Mouse (Mus musculus) adrenal gland, postnatal 4 days (tissue): Measurements from ENCODE around the gene Grid1. TPM values are rescaled to one million over a fixed set of nuclear protein-coding genes. Genes with fewer than 3 reads are reported as not detected.

ENCODE experiments used
- DNase-seq, 2 experiments: peaks; one replicate each; pipeline ENCODE4 v3.0.0; 2021 to 2022; ENCODE audit warnings: low spot score in 2 of 2, mixed read lengths in 2 of 2
- long read RNA-seq, 2 experiments: library from polyadenylated mRNA; stranded (forward); transcript quantifications; one replicate each; pipeline ENCODE4 v2.0.0; 2021
- total RNA-seq, 2 experiments: library from RNA; stranded (reverse); gene quantifications; 2 replicates each; pipeline ENCODE4 v1.2.3; 2021

The Grid1 gene
- 1 to 10 TPM in 1 of 2 experiments, under 1 TPM in 1; 0.65 to 2.1 TPM for total RNA-seq
- long read RNA-seq, experiment 1 = 0 reads
- long read RNA-seq, experiment 2 = 0 reads

GRCm38 (mm10) chr14:34819919-34820652, at the start of gene Grid1:
Gene Grid1, plus strand, starts transcription at chr14:34820108.
- peak in 1 of 2 experiments; percentile 2 for DNase-seq

GRCm38 (mm10) chr14:34770467-34770866, 49.4 kb upstream of the Grid1 start:
- no peak for DNase-seq

GRCm38 (mm10) chr14:34771601-34772000, 48.3 kb upstream of the Grid1 start:
- no peak for DNase-seq

- no peak for DNase-seq
These were observed 47.8 kb upstream of the Grid1 start for GRCm38 (mm10) chr14:34772132-34772531.

GRCm38 (mm10) chr14:34773681-34774080, 46.2 kb upstream of the Grid1 start:
- DNase-seq = no peak

- no peak for DNase-seq
These were observed 45.7 kb upstream of the Grid1 start for GRCm38 (mm10) chr14:34774231-34774630.

GRCm38 (mm10) chr14:34776719-34777385, 43.1 kb upstream of the Grid1 start:
- DNase-seq = no peak

- DNase-seq = no peak
These were observed 42.1 kb upstream of the Grid1 start for GRCm38 (mm10) chr14:34777810-34778209.

GRCm38 (mm10) chr14:34778760-34779159, 41.1 kb upstream of the Grid1 start:
- no peak for DNase-seq

GRCm38 (mm10) chr14:34793406-34794037, 26.4 kb upstream of the Grid1 start:
- no peak for DNase-seq

GRCm38 (mm10) chr14:34810763-34811489, 9.0 kb upstream of the Grid1 start:
- no peak for DNase-seq

- DNase-seq = no peak
These were observed 8.5 kb upstream of the Grid1 start for GRCm38 (mm10) chr14:34811490-34811808.

GRCm38 (mm10) chr14:34816301-34816700, 3.6 kb upstream of the Grid1 start:
- peak in 1 of 2 experiments; percentile 5 for DNase-seq

GRCm38 (mm10) chr14:34818387-34818980, 1.4 kb upstream of the Grid1 start:
- DNase-seq = peak in 1 of 2 experiments; percentile 1

GRCm38 (mm10) chr14:34819121-34819918, 588 bp upstream of the Grid1 start:
- DNase-seq = peak in 1 of 2 experiments; percentile 2

GRCm38 (mm10) chr14:34820653-34821005, 721 bp downstream of the Grid1 start:
- DNase-seq = peak in 1 of 2 experiments; percentile 2

GRCm38 (mm10) chr14:34821131-34821790, 1.4 kb downstream of the Grid1 start:
- DNase-seq = peak in 1 of 2 experiments; percentile 2

- no peak for DNase-seq
These were observed 3.2 kb downstream of the Grid1 start for GRCm38 (mm10) chr14:34823136-34823535.

- DNase-seq = no peak
These were observed 4.3 kb downstream of the Grid1 start for GRCm38 (mm10) chr14:34824186-34824585.

GRCm38 (mm10) chr14:34825902-34826301, 6.0 kb downstream of the Grid1 start:
- no peak for DNase-seq
